Mouse (Mus musculus) limb, embryonic 10.5 days (tissue): ENCODE measurements around the gene Aldh3a2. TPM values are rescaled to one million over a fixed set of nuclear protein-coding genes. Genes with fewer than 3 reads are reported as not detected.
"Not testable (repeated sequence)": the region's sequence is repeated elsewhere in the genome, so short reads cannot be mapped to it uniquely, and the experiment has no call there.

ENCODE experiments used
- DNase-seq: peaks from one replicate; pipeline ENCODE4 v3.0.0-alpha.2; 2017; ENCODE audit warnings: low spot score
- H3K27ac ChIP-seq: fragments of 300-500 bp; sonication (generic); 2 replicates; pipeline ENCODE4 v1.5.1; 2016; ENCODE audit warnings: mild to moderate bottlenecking
- H3K27me3 ChIP-seq: fragments of 300-500 bp; sonication (generic); 2 replicates; pipeline ENCODE4 v1.6.1; 2016; ENCODE audit warnings: low read depth, mild to moderate bottlenecking; ENCODE audit not compliant: poor library complexity, severe bottlenecking
- H3K36me3 ChIP-seq: fragments of 300-500 bp; sonication (generic); 2 replicates; pipeline ENCODE4 v1.6.1; 2016; ENCODE audit warnings: mild to moderate bottlenecking, moderate library complexity
- H3K4me1 ChIP-seq: fragments of 300-500 bp; sonication (generic); 2 replicates; pipeline ENCODE4 v1.6.1; 2016
- H3K4me3 ChIP-seq: fragments of 300-500 bp; sonication (generic); 2 replicates; pipeline ENCODE4 v1.5.1; 2016; ENCODE audit warnings: mild to moderate bottlenecking, moderate library complexity
- H3K9me3 ChIP-seq: fragments of 300-500 bp; sonication (generic); replicated peaks from 2 replicates; pipeline ENCODE4 v1.6.1; 2016; ENCODE audit warnings: mild to moderate bottlenecking
- WGBS: fragments of 180-500 bp; shearing (Covaris S2); methylation state at CpG from one replicate; pipeline ENCODE4 v1.1.7; 2016; 5-methylcytosine and 5-hydroxymethylcytosine counted together
- polyA plus RNA-seq: library from polyadenylated mRNA; unstranded; fragments of >200 nt; fragmentation: Nextera tagmentation; extraction: Ambion mirVana; gene quantifications from 2 replicates; pipeline ENCODE4 v1.2.1, GENCODE M21; 2016

Aldh3a2 gene
- polyA plus RNA-seq, 1 experiment from 2014 or later: 15.1 TPM

GRCm38 (mm10) chr11:61174821-61175658 is 92.2 kb downstream of the Aldh3a2 start, which contains the start of gene Usp22:
TSS of gene Usp22 (minus strand) at chr11:61175055.
- under 1% methylated on average over 69 of the region's 69 CpGs for WGBS
- no peaks in the 10 kb centered on the region; the same call in 1 of the 2 replicates for H3K27me3 ChIP-seq
- peaks cover 16% of the 10 kb centered on the region for H3K36me3 ChIP-seq
- no peaks in the 10 kb centered on the region for H3K9me3 ChIP-seq
- peak within 1 kb of the TSS; percentile 78 for H3K4me3 ChIP-seq
- H3K4me1 ChIP-seq: peaks cover 21% of the 10 kb centered on the region
- peak within 1 kb of the TSS; percentile 98 for H3K27ac ChIP-seq
- peak; percentile 97 for DNase-seq

- H3K9me3 ChIP-seq: no peaks in the 10 kb centered on the region
- peak overlapping the region; percentile 78 for H3K4me3 ChIP-seq
- peaks cover 16% of the 10 kb centered on the region for H3K36me3 ChIP-seq
- under 1% methylated on average over 28 of the region's 28 CpGs for WGBS
- DNase-seq: peak; percentile 85
- H3K4me1 ChIP-seq: peaks cover 21% of the 10 kb centered on the region
- no peaks in the 10 kb centered on the region; the same call in 1 of the 2 replicates for H3K27me3 ChIP-seq
- peak overlapping the region; percentile 98 for H3K27ac ChIP-seq
Measured at GRCm38 (mm10) chr11:61174291-61174820, 92.9 kb downstream of the Aldh3a2 start.

- H3K9me3 ChIP-seq, DNase-seq, H3K27me3 ChIP-seq, H3K27ac ChIP-seq: not testable (repeated sequence)
- H3K4me3 ChIP-seq: peak overlapping the region; percentile 78
- peaks cover 16% of the 10 kb centered on the region for H3K36me3 ChIP-seq
- 47% methylated on average over 15 of the region's 15 CpGs for WGBS
- H3K4me1 ChIP-seq: peaks cover 21% of the 10 kb centered on the region
Measured at GRCm38 (mm10) chr11:61173477-61173876, 93.8 kb downstream of the Aldh3a2 start.

Other genes starting within 250 kb of the Aldh3a2 start
- gene Kcnj12, start 244.9 kb downstream of the Aldh3a2 start, polyA plus RNA-seq: 0.11 and 0.25 TPM in 2 replicates
- 0.39 TPM in 2 replicates for gene Tnfrsf13b, start 140.7 kb downstream of the Aldh3a2 start, polyA plus RNA-seq
- gene Usp22, start 92.4 kb downstream of the Aldh3a2 start, polyA plus RNA-seq: 139 and 168 TPM in 2 replicates
- not detected in 2 replicates for gene Aldh3a1, start 59.9 kb downstream of the Aldh3a2 start, polyA plus RNA-seq
- not detected in 2 replicates for gene Slc47a2, start 75.4 kb upstream of the Aldh3a2 start, polyA plus RNA-seq
- 0.05 and 0.13 TPM in 2 replicates for gene Slc47a1, start 110.9 kb upstream of the Aldh3a2 start, polyA plus RNA-seq
- gene Rnf112, start 186.7 kb upstream of the Aldh3a2 start, polyA plus RNA-seq: 0.10 and 0.23 TPM in 2 replicates
- 124 and 208 TPM in 2 replicates for gene Mfap4, start 218.0 kb upstream of the Aldh3a2 start, polyA plus RNA-seq
- gene Mapk7, start 226.9 kb upstream of the Aldh3a2 start, polyA plus RNA-seq: 87.2 and 94.7 TPM in 2 replicates
- gene B9d1, start 237.7 kb upstream of the Aldh3a2 start, polyA plus RNA-seq: 45.3 and 46.7 TPM in 2 replicates